Mouse (Mus musculus) limb, embryonic 15.5 days (tissue): ENCODE measurements around the gene Bcap31. TPM values are rescaled to one million over a fixed set of nuclear protein-coding genes. Genes with fewer than 3 reads are reported as not detected.

Source experiments
- ATAC-seq: fragments of 200-750 bp; cut with Nextera tagmentation; 2 replicates; pipeline ENCODE4 v1.8.0; 2017; ENCODE audit warnings: low read depth, moderate TSS enrichment; ENCODE audit not compliant: insufficient number of reproducible peaks, low FRiP score, low TSS enrichment
- H3K27ac ChIP-seq: fragments of 300-500 bp; sonication (generic); 2 replicates; pipeline ENCODE4 v1.5.1; 2015; ENCODE audit warnings: moderate library complexity, mild to moderate bottlenecking, inconsistent platforms
- H3K27me3 ChIP-seq: fragments of 300-500 bp; sonication (generic); 2 replicates; pipeline ENCODE4 v1.6.1; 2015; ENCODE audit warnings: inconsistent platforms
- H3K36me3 ChIP-seq: fragments of 300-500 bp; sonication (generic); 2 replicates; pipeline ENCODE4 v1.6.1; 2015; ENCODE audit warnings: inconsistent platforms
- H3K4me1 ChIP-seq: fragments of 300-500 bp; sonication (generic); 2 replicates; pipeline ENCODE4 v1.6.1; 2015; ENCODE audit warnings: inconsistent platforms
- H3K4me2 ChIP-seq: fragments of 300-500 bp; sonication (generic); 2 replicates; pipeline ENCODE4 v1.6.1; 2015; ENCODE audit warnings: mild to moderate bottlenecking, inconsistent platforms
- H3K4me3 ChIP-seq: fragments of 300-500 bp; sonication (generic); 2 replicates; pipeline ENCODE4 v1.5.1; 2015; ENCODE audit warnings: mild to moderate bottlenecking, inconsistent platforms
- H3K9ac ChIP-seq: fragments of 300-500 bp; sonication (generic); 2 replicates; pipeline ENCODE4 v1.6.1; 2015; ENCODE audit warnings: inconsistent platforms
- H3K9me3 ChIP-seq: fragments of 300-500 bp; sonication (generic); 2 replicates; pipeline ENCODE4 v1.6.1; 2016; ENCODE audit warnings: inconsistent platforms
- WGBS: fragments of 180-500 bp; shearing (Covaris S2); methylation state at CpG from one replicate; pipeline ENCODE4 v1.1.7; 2015; 5-methylcytosine and 5-hydroxymethylcytosine counted together
- polyA plus RNA-seq: library from polyadenylated mRNA; unstranded; fragments of >200 nt; fragmentation: Nextera tagmentation; extraction: Ambion mirVana; gene quantifications from 2 replicates; pipeline ENCODE4 v1.2.1, GENCODE M21; 2015

Bcap31 gene
- polyA plus RNA-seq, 1 experiment from 2014 or later = 271 TPM

- peak overlapping the region; percentile 76 for H3K27ac ChIP-seq
- 23% methylated on average over 20 of the region's 20 CpGs for WGBS
Measured at GRCm38 (mm10) chrX:73673968-73674661, 41.9 kb downstream of the Bcap31 start.

DNA sequence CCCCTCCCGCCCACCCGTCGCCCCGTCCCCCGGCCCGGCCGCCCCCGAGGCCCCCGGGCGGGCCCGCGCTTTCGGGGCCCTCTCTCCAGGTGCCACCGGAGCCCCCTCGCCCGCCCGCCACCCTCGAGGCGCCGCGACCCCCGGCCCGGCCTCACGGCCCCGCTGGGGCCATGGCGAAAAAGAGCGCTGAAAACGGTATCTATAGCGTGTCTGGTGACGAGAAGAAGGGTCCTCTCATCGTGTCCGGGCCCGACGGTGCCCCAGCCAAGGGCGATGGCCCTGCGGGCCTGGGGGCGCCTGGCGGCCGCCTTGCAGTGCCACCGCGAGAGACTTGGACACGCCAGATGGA is 42.4 kb downstream of the Bcap31 start:
- H3K9me3 ChIP-seq = no peaks in the 10 kb centered on the region
- no peak for ATAC-seq
- peak overlapping the region; percentile 67 for H3K4me2 ChIP-seq
- peak overlapping the region; percentile 63 for H3K4me3 ChIP-seq
- peak overlapping the region; percentile 63 for H3K9ac ChIP-seq
- 18% methylated on average over 30 of the region's 42 CpGs for WGBS
- 0 out of 2 replicates have a peak, but pooled peaks cover 7% of the 10 kb centered on the region for H3K27me3 ChIP-seq
- H3K4me1 ChIP-seq = peaks cover 15% of the 10 kb centered on the region
- H3K27ac ChIP-seq = peak overlapping the region; percentile 76
- H3K36me3 ChIP-seq = peaks cover 21% of the 10 kb centered on the region

More at GRCm38 (mm10) chrX:73673968-73674661, 41.9 kb downstream of the Bcap31 start:
- Histone ChIP-seq H3K9ac (peak overlapping the region; percentile 63), H3K4me1 (peaks cover 15% of the 10 kb centered on the region), H3K9me3 (no peaks in the 10 kb centered on the region), H3K4me3 (peak overlapping the region; percentile 63), H3K36me3 (peaks cover 27% of the 10 kb centered on the region), H3K4me2 (peak overlapping the region; percentile 67), H3K27me3 (0 out of 2 replicates have a peak, but pooled peaks cover 7% of the 10 kb centered on the region)
- ATAC-seq = 0 out of 2 replicates have a peak, but pooled peaks have one; percentile 16

- ATAC-seq = peak; percentile 71
- Histone ChIP-seq H3K9me3 (no peaks in the 10 kb centered on the region), H3K27me3 (0 out of 2 replicates have a peak, but pooled peaks cover 7% of the 10 kb centered on the region), H3K4me2 (peak within 1 kb of the TSS; percentile 67), H3K9ac (peak within 1 kb of the TSS; percentile 63), H3K36me3 (peaks cover 19% of the 10 kb centered on the region), H3K27ac (peak within 1 kb of the TSS; percentile 76), H3K4me1 (peaks cover 15% of the 10 kb centered on the region), H3K4me3 (peak within 1 kb of the TSS; percentile 63)
- 21% methylated on average over 31 of the region's 72 CpGs for WGBS
Measured at GRCm38 (mm10) chrX:73672879-73673618, 42.9 kb downstream of the Bcap31 start, which contains the start of gene Slc6a8. Gene Slc6a8, plus strand, starts transcription at chrX:73673150.

GRCm38 (mm10) chrX:73672031-73672431 is 43.9 kb downstream of the Bcap31 start:
- Histone ChIP-seq H3K36me3 (peaks cover 14% of the 10 kb centered on the region), H3K27me3 (0 out of 2 replicates have a peak, but pooled peaks cover 7% of the 10 kb centered on the region), H3K4me2 (no peak overlapping the region; the same call in 1 of the 2 replicates), H3K27ac (no peak overlapping the region), H3K4me3 (no peak overlapping the region), H3K9me3 (no peaks in the 10 kb centered on the region), H3K4me1 (peaks cover 15% of the 10 kb centered on the region), H3K9ac (no peak overlapping the region)
- WGBS = 60% methylated on average over 4 of the region's 4 CpGs
- ATAC-seq = no peak

- H3K4me1 ChIP-seq = no peaks in the 10 kb centered on the region
- no peaks in the 10 kb centered on the region for H3K9me3 ChIP-seq
- no peak for ATAC-seq
- H3K36me3 ChIP-seq = no peaks in the 10 kb centered on the region
- H3K9ac ChIP-seq = no peak overlapping the region
- H3K4me2 ChIP-seq = no peak overlapping the region
- no peak overlapping the region for H3K4me3 ChIP-seq
- no peaks in the 10 kb centered on the region for H3K27me3 ChIP-seq
- H3K27ac ChIP-seq = no peak overlapping the region
Measured at GRCm38 (mm10) chrX:73663143-73663542, 52.8 kb downstream of the Bcap31 start.

DNA sequence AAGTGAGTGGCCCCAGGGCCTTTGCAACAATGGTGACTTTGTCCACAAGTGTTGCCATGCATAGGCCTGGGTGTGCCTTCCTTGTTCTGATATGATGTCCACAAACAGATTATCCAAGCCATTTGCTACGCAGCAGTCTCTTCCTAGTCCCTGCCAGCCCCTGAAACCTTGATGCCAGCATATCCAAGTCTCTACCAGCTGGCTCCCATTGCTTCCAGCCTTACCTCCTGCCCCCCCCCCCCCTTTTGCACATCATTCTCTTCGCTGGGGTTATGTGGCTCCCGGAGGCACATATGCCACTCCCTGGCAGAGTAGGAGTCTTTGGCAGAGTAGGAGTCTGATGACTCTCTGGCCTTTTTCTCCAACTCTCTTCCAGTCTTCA is 55.7 kb downstream of the Bcap31 start:
- 59% methylated on average over 3 of the region's 3 CpGs for WGBS
- no peaks in the 10 kb centered on the region for H3K4me1 ChIP-seq
- no peak overlapping the region for H3K9ac ChIP-seq
- no peak for ATAC-seq
- H3K9me3 ChIP-seq = no peaks in the 10 kb centered on the region
- H3K27ac ChIP-seq = no peak overlapping the region
- peak overlapping the region; percentile 69 for H3K4me2 ChIP-seq
- H3K36me3 ChIP-seq = no peaks in the 10 kb centered on the region
- H3K27me3 ChIP-seq = no peaks in the 10 kb centered on the region
- peak overlapping the region; percentile 47 for H3K4me3 ChIP-seq

DNA sequence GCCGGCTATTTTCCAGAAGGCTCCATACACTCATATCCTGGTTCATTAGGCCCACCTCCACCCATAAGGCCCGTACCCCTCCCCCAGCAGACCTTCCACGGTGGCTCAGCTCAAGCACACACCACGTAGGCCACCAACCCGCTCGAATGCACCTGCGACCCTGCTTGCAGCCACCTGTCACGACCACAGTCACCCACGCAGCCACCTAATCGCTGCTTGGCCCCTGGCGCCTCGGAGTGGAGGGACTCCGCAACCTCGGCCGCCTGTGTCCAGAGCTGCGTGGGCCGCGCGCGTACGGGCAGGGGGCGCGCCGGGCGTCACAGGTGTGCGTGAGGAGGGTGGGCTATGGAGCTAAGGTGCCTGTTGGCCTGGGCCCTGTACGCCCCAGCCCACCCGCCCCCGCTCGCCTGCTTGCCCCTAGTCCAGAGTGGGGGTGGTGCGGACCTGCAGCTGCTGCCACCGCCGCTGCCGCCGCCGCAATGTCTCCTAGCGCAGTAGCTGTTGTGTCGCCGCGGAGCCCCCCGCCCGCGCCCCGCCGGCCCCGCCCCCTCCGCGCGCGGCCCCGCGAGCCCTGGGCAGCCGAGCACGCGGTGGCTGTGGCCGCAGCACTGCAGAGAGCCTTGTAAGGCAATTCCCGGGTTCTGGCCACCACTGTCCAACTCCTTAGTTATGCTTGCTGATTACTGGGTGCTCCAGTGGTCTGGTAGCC is 56.2 kb downstream of the Bcap31 start, which contains the start of gene Pnck:
TSS of gene Pnck (minus strand) at position 543 of the 709 bp plus-strand sequence.
- Histone ChIP-seq H3K4me1 (no peaks in the 10 kb centered on the region), H3K27me3 (no peaks in the 10 kb centered on the region), H3K9me3 (no peaks in the 10 kb centered on the region), H3K4me3 (peak within 1 kb of the TSS; percentile 47), H3K9ac (0 out of 2 replicates have a peak within 1 kb of the TSS, but pooled peaks have one; percentile 17), H3K27ac (no peak within 1 kb of the TSS), H3K36me3 (no peaks in the 10 kb centered on the region), H3K4me2 (peak within 1 kb of the TSS; percentile 69)
- WGBS = 17% methylated on average over 55 of the region's 57 CpGs
- ATAC-seq = 0 out of 2 replicates have a peak, but pooled peaks have one; percentile 27

GRCm38 (mm10) chrX:73658936-73659574 is 56.9 kb downstream of the Bcap31 start:
- Histone ChIP-seq H3K9ac (no peak overlapping the region), H3K27ac (no peak overlapping the region), H3K4me1 (no peaks in the 10 kb centered on the region), H3K9me3 (no peaks in the 10 kb centered on the region), H3K36me3 (no peaks in the 10 kb centered on the region), H3K4me2 (peak overlapping the region; percentile 69), H3K4me3 (peak overlapping the region; percentile 47), H3K27me3 (no peaks in the 10 kb centered on the region)
- WGBS = 53% methylated on average over 13 of the region's 13 CpGs
- ATAC-seq = peak; percentile 52; the same call in 1 of the 2 replicates

DNA sequence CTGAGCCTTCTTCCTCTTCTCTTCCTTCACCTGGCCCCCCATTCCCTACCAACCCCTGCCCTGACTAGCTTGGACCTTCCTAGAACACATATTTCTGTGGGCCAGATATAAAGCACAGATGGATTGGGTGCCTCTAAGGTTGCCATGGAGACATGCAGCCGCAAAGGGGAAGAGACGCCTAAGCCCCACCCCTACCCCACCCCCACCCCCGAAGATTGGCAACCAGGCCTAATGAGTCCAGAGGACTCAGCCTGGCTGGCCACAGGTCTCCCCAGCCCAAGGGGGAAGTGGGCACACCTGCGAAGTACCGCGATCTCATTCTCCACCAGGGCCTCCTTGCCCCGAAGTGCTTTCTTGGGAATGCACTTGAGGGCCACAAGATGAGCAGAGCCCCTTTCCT is 57.6 kb downstream of the Bcap31 start:
- Histone ChIP-seq H3K27me3 (no peaks in the 10 kb centered on the region), H3K4me1 (no peaks in the 10 kb centered on the region), H3K27ac (no peak overlapping the region), H3K4me3 (no peak overlapping the region), H3K9me3 (no peaks in the 10 kb centered on the region), H3K36me3 (no peaks in the 10 kb centered on the region), H3K4me2 (no peak overlapping the region), H3K9ac (no peak overlapping the region)
- 45% methylated on average over 7 of the region's 7 CpGs for WGBS
- ATAC-seq = no peak

DNA sequence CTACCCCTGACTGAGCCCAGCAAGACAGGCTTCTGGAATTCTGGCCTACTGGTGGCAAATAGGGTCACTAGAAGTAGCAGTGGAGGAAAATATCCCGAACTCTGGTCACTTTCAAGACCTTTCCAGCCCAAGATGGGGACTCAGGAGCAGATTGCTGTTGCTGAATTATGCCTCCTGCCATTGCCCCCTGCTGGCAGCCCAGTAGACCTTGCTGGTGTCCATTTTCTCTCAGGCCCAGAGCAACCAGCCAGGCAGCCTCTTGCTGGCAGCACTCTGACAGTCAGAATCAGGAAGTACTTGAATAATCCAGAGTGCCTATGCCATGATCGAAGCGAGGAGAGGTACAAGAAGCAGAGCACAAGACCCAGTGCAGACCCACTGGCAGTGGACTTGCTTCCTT is 60.4 kb downstream of the Bcap31 start:
- H3K4me1 ChIP-seq = no peaks in the 10 kb centered on the region
- no peak overlapping the region for H3K4me2 ChIP-seq
- 76% methylated on average over 3 of the region's 3 CpGs for WGBS
- no peak for ATAC-seq
- H3K36me3 ChIP-seq = no peaks in the 10 kb centered on the region
- no peak overlapping the region for H3K9ac ChIP-seq
- H3K27me3 ChIP-seq = 0 out of 2 replicates have a peak, but pooled peaks cover 2% of the 10 kb centered on the region
- no peaks in the 10 kb centered on the region for H3K9me3 ChIP-seq
- no peak overlapping the region for H3K4me3 ChIP-seq
- H3K27ac ChIP-seq = no peak overlapping the region

GRCm38 (mm10) chrX:73654177-73654576 is 61.8 kb downstream of the Bcap31 start:
- H3K27me3 ChIP-seq = 0 out of 2 replicates have a peak, but pooled peaks cover 2% of the 10 kb centered on the region
- no peak for ATAC-seq

More at GRCm38 (mm10) chrX:73654177-73654576, 61.8 kb downstream of the Bcap31 start:
- no peaks in the 10 kb centered on the region for H3K9me3 ChIP-seq
- no peaks in the 10 kb centered on the region for H3K4me1 ChIP-seq
- H3K4me2 ChIP-seq = no peak overlapping the region
- 12% methylated on average over 6 of the region's 6 CpGs for WGBS
- no peaks in the 10 kb centered on the region for H3K36me3 ChIP-seq
- H3K9ac ChIP-seq = no peak overlapping the region
- no peak overlapping the region for H3K27ac ChIP-seq
- no peak overlapping the region for H3K4me3 ChIP-seq
